Mouse (Mus musculus) colon, adult 2 months (tissue): Measurements from ENCODE around the gene Ccdc115. TPM values are rescaled to one million over a fixed set of nuclear protein-coding genes. Genes with fewer than 3 reads are reported as not detected.

Experiments
- polyA plus RNA-seq: library from polyadenylated mRNA; depleted of rRNA; stranded (reverse); fragments of >200 nt; gene quantifications from 2 replicates; pipeline ENCODE4 v1.2.3, GENCODE M21; 2012; rRNA removed

The Ccdc115 gene
- 18.0 and 20.4 TPM in 2 replicates for polyA plus RNA-seq

DNA sequence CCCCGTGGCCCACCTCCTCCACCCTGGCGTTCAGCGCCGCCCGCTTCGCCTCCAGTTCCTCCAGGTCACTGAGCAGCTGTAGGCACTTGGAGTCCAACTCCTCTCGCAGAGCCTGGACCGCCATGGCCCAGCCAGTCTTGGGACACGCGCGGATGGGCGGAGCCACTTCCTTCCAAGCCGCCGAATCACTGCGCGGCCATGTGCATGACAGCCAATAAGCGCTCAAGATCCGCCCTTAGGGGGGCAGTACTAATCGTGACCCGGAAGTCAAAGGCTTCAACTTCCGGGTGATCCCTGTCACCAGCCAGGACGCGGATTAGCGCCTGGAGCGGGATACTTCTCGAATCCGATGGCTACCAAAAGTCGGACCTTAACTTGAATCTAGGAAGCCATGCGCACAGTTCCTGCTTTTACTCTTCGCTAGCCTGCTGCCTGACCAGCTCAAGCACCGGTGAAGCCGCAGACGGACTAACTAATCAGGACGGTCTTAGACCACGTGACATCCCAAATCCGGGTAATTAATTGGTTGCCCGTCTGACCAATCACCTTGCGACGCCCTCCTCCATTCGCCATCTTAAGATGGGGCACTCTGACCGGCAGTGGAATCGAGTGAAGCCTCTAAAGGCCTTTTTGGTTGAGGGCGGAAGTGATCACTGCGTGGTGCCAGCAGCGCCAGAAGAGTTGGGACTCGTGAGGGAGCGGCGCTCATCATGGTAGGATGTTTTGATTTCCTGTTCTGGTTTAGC is at the start of gene Ccdc115, which contains the start of gene Imp4:
Ccdc115 (minus strand) TSS at position 458 of the 746 bp plus-strand sequence.
Imp4 (plus strand) TSS at position 637 of the 746 bp plus-strand sequence.

GRCm38 (mm10) chr1:34459284-34460060 is 20.0 kb upstream of the Ccdc115 start, which contains the start of gene Ptpn18:
Gene Ptpn18 (plus strand): TSS chr1:34459762.

Other genes with a start within 250 kb of the Ccdc115 start
- 41.4 and 43.1 TPM in 2 replicates for gene Imp4, start 179 bp upstream of the Ccdc115 start, polyA plus RNA-seq
- 296 and 308 TPM in 2 replicates for gene Ptpn18, start 20.1 kb upstream of the Ccdc115 start, polyA plus RNA-seq
- not detected in 2 replicates for gene Prss39, start 58.7 kb upstream of the Ccdc115 start, polyA plus RNA-seq
- not detected in 2 replicates for gene Cfc1, start 96.0 kb upstream of the Ccdc115 start, polyA plus RNA-seq
- not detected in 2 replicates for gene Prss40, start 121.3 kb upstream of the Ccdc115 start, polyA plus RNA-seq
- gene Amer3, start 140.0 kb upstream of the Ccdc115 start, polyA plus RNA-seq, result 0.14 TPM in 2 replicates